Mouse (Mus musculus) left cerebral cortex, adult 8-10 months (tissue): ENCODE data around the gene Gm8159. TPM values are rescaled to one million over a fixed set of nuclear protein-coding genes. Genes with fewer than 3 reads are reported as not detected.
"Not testable (repeated sequence)": the region's sequence is repeated elsewhere in the genome, so short reads cannot be mapped to it uniquely, and the experiment has no call there.

Source experiments
- DNase-seq, 2 experiments: peaks; one replicate each; pipeline ENCODE4 v3.0.0; 2022; ENCODE audit warnings: low spot score in 2 of 2
- total RNA-seq, 4 experiments: library from RNA; stranded (reverse); gene quantifications; 2 replicates each; pipeline ENCODE4 v1.2.4; 2022

Gm8159 gene
- total RNA-seq, result under 1 TPM; 0.32 to 0.94 (median 0.53) TPM

GRCm38 (mm10) chr14:4632052-4632451 lies at the start of gene Gm8159:
TSS of gene Gm8159 (plus strand) at chr14:4632352.
- DNase-seq, result not testable (repeated sequence)

GRCm38 (mm10) chr14:4649309-4649708 lies 17.2 kb downstream of the Gm8159 start:
- peak in 1 of 2 experiments; percentile 10 for DNase-seq

GRCm38 (mm10) chr14:4650324-4650723 lies 18.2 kb downstream of the Gm8159 start:
- peak; percentile 4 to 6 for DNase-seq

DNA sequence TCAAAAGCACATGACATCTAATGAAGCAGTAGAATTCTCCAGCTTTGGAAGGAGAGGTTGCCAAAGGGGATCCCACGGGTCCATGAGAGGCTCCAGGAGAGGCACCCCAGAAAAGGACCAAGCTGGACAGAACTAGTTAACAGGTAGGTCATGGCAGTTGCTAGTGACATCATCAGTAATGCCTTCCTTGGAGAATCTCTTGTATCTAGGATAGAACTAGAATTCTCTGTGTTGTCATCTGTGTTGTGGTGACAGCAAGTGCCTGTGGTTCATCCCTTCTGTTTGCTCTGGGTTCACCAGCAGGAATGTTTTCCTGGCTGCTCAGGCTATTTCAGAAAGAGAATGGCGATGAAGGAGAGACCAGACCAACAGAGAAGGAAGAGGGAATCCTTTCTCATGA lies 31.7 kb downstream of the Gm8159 start, which contains the start of gene Gm3239:
Gm3239 (plus strand) TSS at position 301 of the 400 bp plus-strand sequence.
- DNase-seq, result not testable (repeated sequence)

Other genes with a start within 250 kb of the Gm8159 start
- gene Gm3159, start 234.8 kb upstream of the Gm8159 start, total RNA-seq, result not detected
- under 1 TPM; 0.21 to 0.94 (median 0.48) TPM for gene Gm3164, start 216.9 kb upstream of the Gm8159 start, total RNA-seq
- not detected for gene Gm3173, start 201.4 kb upstream of the Gm8159 start, total RNA-seq
- not detected for gene Gm3182, start 150.6 kb upstream of the Gm8159 start, total RNA-seq
- gene Gm3047, start 76.9 kb upstream of the Gm8159 start, total RNA-seq, result not detected
- not detected for gene Gm3239, start 31.8 kb downstream of the Gm8159 start, total RNA-seq
- gene Gm7876, start 76.9 kb downstream of the Gm8159 start, total RNA-seq, result not detected
- gene Gm3252, start 94.4 kb downstream of the Gm8159 start, total RNA-seq, result under 1 TPM; 0.21 to 0.59 (median 0.35) TPM
- not detected for gene Gm9602, start 144.0 kb downstream of the Gm8159 start, total RNA-seq
- not detected for gene Gm3269, start 205.8 kb downstream of the Gm8159 start, total RNA-seq
- 10 to 100 TPM in 1 of 4 experiments, 1 to 10 TPM in 3; 4.5 to 13.0 (median 8.3) TPM for gene Gm3264, start 223.2 kb downstream of the Gm8159 start, total RNA-seq